Mouse (Mus musculus) midbrain, postnatal 0 days (tissue): ENCODE results near the gene Gpx3. TPM values are rescaled to one million over a fixed set of nuclear protein-coding genes. Genes with fewer than 3 reads are reported as not detected.
A peak's percentile ranks its signal among the peaks of the same experiment; 100 is the strongest.

Source experiments
- ATAC-seq: fragments of 200-750 bp; cut with Nextera tagmentation; 2 replicates; pipeline ENCODE4 v1.8.0; 2017; ENCODE audit warnings: moderate number of reproducible peaks, mild to moderate bottlenecking, moderate TSS enrichment, moderate library complexity; ENCODE audit not compliant: low FRiP score
- DNase-seq: peaks from one replicate; pipeline ENCODE4 v3.0.0-alpha.2; 2015; ENCODE audit warnings: low spot score
- H3K27ac ChIP-seq: fragments of 300-500 bp; sonication (generic); 2 replicates; pipeline ENCODE4 v1.5.1; 2014; ENCODE audit warnings: low read depth, mild to moderate bottlenecking, low read length, mixed read lengths
- H3K27me3 ChIP-seq: fragments of 300-500 bp; sonication (generic); 2 replicates; pipeline ENCODE4 v1.6.1; 2014; ENCODE audit warnings: low read length, control low read depth, mixed read lengths; ENCODE audit not compliant: insufficient read depth
- H3K36me3 ChIP-seq: fragments of 300-500 bp; sonication (generic); 2 replicates; pipeline ENCODE4 v1.6.1; 2014; ENCODE audit warnings: low read length, control low read depth, mixed read lengths; ENCODE audit not compliant: insufficient read depth
- H3K4me1 ChIP-seq: fragments of 300-500 bp; sonication (generic); 2 replicates; pipeline ENCODE4 v1.6.1; 2014; ENCODE audit warnings: mild to moderate bottlenecking, control low read depth, antibody characterized with exemption, low read length, mixed read lengths; ENCODE audit not compliant: insufficient read depth
- H3K4me2 ChIP-seq: fragments of 300-500 bp; sonication (generic); 2 replicates; pipeline ENCODE4 v1.6.1; 2014; ENCODE audit warnings: low read depth, mild to moderate bottlenecking, low read length, mixed read lengths; ENCODE audit not compliant: poor library complexity, severe bottlenecking
- H3K4me3 ChIP-seq: fragments of 300-500 bp; sonication (generic); 2 replicates; pipeline ENCODE4 v1.5.1; 2014; ENCODE audit warnings: low read depth, mild to moderate bottlenecking, low read length, moderate library complexity
- H3K9ac ChIP-seq: fragments of 300-500 bp; sonication (generic); replicated peaks from 2 replicates; pipeline ENCODE4 v1.6.1; 2014; ENCODE audit warnings: mild to moderate bottlenecking, low read length, moderate library complexity, mixed read lengths; ENCODE audit not compliant: poor library complexity, severe bottlenecking
- H3K9me3 ChIP-seq: fragments of 300-500 bp; sonication (generic); 2 replicates; pipeline ENCODE4 v1.6.1; 2016; ENCODE audit warnings: low read length, control low read depth
- CTCF ChIP-seq: IDR thresholded peaks from 2 replicates; pipeline ENCODE4 v1.5.1; 2016; ENCODE audit warnings: antibody characterized with exemption, mild to moderate bottlenecking
- WGBS: fragments of 180-500 bp; shearing (Covaris S2); extraction: QIAGEN DNeasy Blood & Tissue Kit; methylation state at CpG from one replicate; pipeline ENCODE4 v1.1.7; 2014; 5-methylcytosine and 5-hydroxymethylcytosine counted together
- polyA plus RNA-seq: library from polyadenylated mRNA; unstranded; fragments of >200 nt; fragmentation: Nextera tagmentation; extraction: Ambion mirVana; gene quantifications from 2 replicates; pipeline ENCODE4 v1.2.1, GENCODE M21; 2015
- total RNA-seq: library from RNA; depleted of rRNA; stranded (reverse); fragments of >200 nt; gene quantifications from 2 replicates; pipeline ENCODE4 v1.2.3, GENCODE M21; 2014

Gene Gpx3
- total and polyA plus RNA-seq, 2 experiments from 2014 or later, result 23.1 to 70.3 TPM

- H3K36me3 ChIP-seq, result peaks cover 34% of the 10 kb centered on the region
- ATAC-seq, result no peak
Observed at GRCm38 (mm10) chr11:54912503-54913316, 10.5 kb downstream of the Gpx3 start.

GRCm38 (mm10) chr11:54913841-54914240 lies 11.6 kb downstream of the Gpx3 start:
- Histone ChIP-seq H3K4me3 (no peak overlapping the region), H3K9me3 (no peaks in the 10 kb centered on the region), H3K4me2 (no peak overlapping the region), H3K36me3 (peaks cover 39% of the 10 kb centered on the region), H3K27ac (no peak overlapping the region), H3K27me3 (no peaks in the 10 kb centered on the region), H3K9ac (no peak overlapping the region), H3K4me1 (no peaks in the 10 kb centered on the region)
- DNase-seq, result no peak
- no peak for TF ChIP-seq CTCF
- 92% methylated on average over 5 of the region's 5 CpGs for WGBS
- ATAC-seq, result no peak

More at GRCm38 (mm10) chr11:54912503-54913316, 10.5 kb downstream of the Gpx3 start:
- Histone ChIP-seq H3K9me3 (no peaks in the 10 kb centered on the region), H3K4me1 (no peaks in the 10 kb centered on the region), H3K9ac (no peak overlapping the region), H3K4me2 (no peak overlapping the region), H3K27me3 (no peaks in the 10 kb centered on the region), H3K27ac (no peak overlapping the region), H3K4me3 (no peak overlapping the region)
- DNase-seq, result no peak
- no peak for TF ChIP-seq CTCF
- WGBS, result 87% methylated on average over 9 of the region's 9 CpGs

GRCm38 (mm10) chr11:54917461-54917860 lies 15.2 kb downstream of the Gpx3 start:
- WGBS, result 97% methylated on average over 7 of the region's 7 CpGs
- no peak overlapping the region for H3K27ac ChIP-seq
- no peaks in the 10 kb centered on the region for H3K27me3 ChIP-seq
- H3K36me3 ChIP-seq, result peaks cover 39% of the 10 kb centered on the region
- TF ChIP-seq CTCF, result no peak
- H3K4me2 ChIP-seq, result no peak overlapping the region
- no peaks in the 10 kb centered on the region for H3K9me3 ChIP-seq
- no peak overlapping the region for H3K4me3 ChIP-seq
- ATAC-seq (no peak), DNase-seq (no peak)
- no peak overlapping the region for H3K9ac ChIP-seq
- H3K4me1 ChIP-seq, result no peaks in the 10 kb centered on the region

GRCm38 (mm10) chr11:54918273-54918672 lies 16.0 kb downstream of the Gpx3 start:
- Histone ChIP-seq H3K4me3 (no peak overlapping the region), H3K27ac (no peak overlapping the region), H3K9ac (no peak overlapping the region), H3K4me1 (no peaks in the 10 kb centered on the region), H3K9me3 (no peaks in the 10 kb centered on the region), H3K36me3 (peaks cover 46% of the 10 kb centered on the region), H3K4me2 (no peak overlapping the region), H3K27me3 (no peaks in the 10 kb centered on the region)
- 89% methylated on average over 4 of the region's 4 CpGs for WGBS
- peak; percentile 39 for TF ChIP-seq CTCF
- ATAC-seq (no peak), DNase-seq (no peak)

- Histone ChIP-seq H3K4me3 (no peak overlapping the region), H3K9ac (no peak overlapping the region), H3K9me3 (no peaks in the 10 kb centered on the region), H3K36me3 (peaks cover 45% of the 10 kb centered on the region), H3K4me1 (no peaks in the 10 kb centered on the region), H3K27me3 (no peaks in the 10 kb centered on the region), H3K27ac (no peak overlapping the region), H3K4me2 (no peak overlapping the region)
- no peak for TF ChIP-seq CTCF
- DNase-seq (no peak), ATAC-seq (no peak)
- WGBS, result 84% methylated on average over 11 of the region's 11 CpGs
Observed at GRCm38 (mm10) chr11:54920127-54920972, 18.1 kb downstream of the Gpx3 start.
